Mouse (Mus musculus): ENCODE results near the gene B4galnt3. TPM values are rescaled to one million over a fixed set of nuclear protein-coding genes. Genes with fewer than 3 reads are reported as not detected.

Gene B4galnt3
- polyA plus RNA-seq, 1 experiment from 2014 or later: 1.3 TPM

- ATAC-seq (ENCODE audit: low read depth) (no peak), DNase-seq (ENCODE audit: low spot score) (peak; percentile 60)
- Histone ChIP-seq H3K27ac (replicated peaks; ENCODE audit: low read depth, low read length) (no peak overlapping the region), H3K4me1 (ENCODE audit: control insufficient read depth, insufficient read depth, low read length) (peaks cover 8% of the 10 kb centered on the region; the same call in 1 of the 2 replicates), H3K36me3 (ENCODE audit: control insufficient read depth, insufficient read depth, low read length) (no peaks in the 10 kb centered on the region), H3K4me3 (ENCODE audit: low read depth, low read length) (no peak overlapping the region), H3K27me3 (replicated peaks; ENCODE audit: control insufficient read depth, insufficient read depth, low read length) (no peaks in the 10 kb centered on the region), H3K9ac (ENCODE audit: low read depth, low read length) (no peak overlapping the region), H3K9me3 (ENCODE audit: control insufficient read depth, low read length) (no peaks in the 10 kb centered on the region), H3K4me2 (ENCODE audit: low read depth, low read length) (no peak overlapping the region)
- 63% methylated on average over 5 of the region's 5 CpGs for WGBS
Observed at GRCm38 (mm10) chr6:120154526-120155309, 139.6 kb downstream of the B4galnt3 start.

Other genes with a start within 250 kb of the B4galnt3 start
- 0.61 and 0.69 TPM in 2 replicates for gene Ninj2, start 201.2 kb downstream of the B4galnt3 start, polyA plus RNA-seq (2014; fragmentation: Nextera tagmentation; extraction: Ambion mirVana)
- gene D330020A13Rik, start 195 bp downstream of the B4galnt3 start, polyA plus RNA-seq (2014; fragmentation: Nextera tagmentation; extraction: Ambion mirVana): 0.46 and 0.71 TPM in 2 replicates
- 41.9 and 47.7 TPM in 2 replicates for gene Kdm5a, start 69.6 kb upstream of the B4galnt3 start, polyA plus RNA-seq (2014; fragmentation: Nextera tagmentation; extraction: Ambion mirVana)
- gene Ccdc77, start 69.8 kb upstream of the B4galnt3 start, polyA plus RNA-seq (2014; fragmentation: Nextera tagmentation; extraction: Ambion mirVana): 17.6 and 22.7 TPM in 2 replicates
- 3.2 and 4.1 TPM in 2 replicates for gene Il17ra, start 168.7 kb upstream of the B4galnt3 start, polyA plus RNA-seq (2014; fragmentation: Nextera tagmentation; extraction: Ambion mirVana)
- 0.04 and 0.22 TPM in 2 replicates for gene Tmem121b, start 199.2 kb upstream of the B4galnt3 start, polyA plus RNA-seq (2014; fragmentation: Nextera tagmentation; extraction: Ambion mirVana)
- gene Hdhd5, start 236.8 kb upstream of the B4galnt3 start, polyA plus RNA-seq (2014; fragmentation: Nextera tagmentation; extraction: Ambion mirVana): 7.4 and 11.0 TPM in 2 replicates